Mouse (Mus musculus) CD8-positive naive resting alpha-beta T cell, adult 2 months (primary cell): Measurements from ENCODE around the gene Retsat.

Source experiments
- DNase-seq, 2 experiments: peaks; one replicate each; pipeline ENCODE4 v3.0.0; 2022; ENCODE audit warnings: low read depth in 2 of 2, low spot score in 2 of 2

Retsat gene

DNA sequence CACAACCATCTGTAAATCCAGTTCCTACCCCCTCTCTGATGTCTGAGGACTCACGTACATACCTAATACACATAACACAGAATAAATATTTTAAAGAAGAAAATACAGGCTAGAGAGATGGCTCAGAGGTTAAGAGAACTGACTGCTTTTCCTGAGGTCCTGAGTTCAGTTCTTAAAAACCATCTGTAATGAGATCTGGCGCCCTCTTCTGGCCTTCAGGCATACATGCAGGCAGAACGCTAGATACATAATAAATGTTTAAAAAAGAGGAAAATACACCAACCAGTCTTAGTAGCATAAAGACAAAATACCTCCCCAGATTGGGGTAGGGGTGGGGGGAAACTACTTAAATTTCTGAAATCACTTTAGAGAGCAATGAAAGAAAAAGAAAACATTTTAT, 59.7 kb downstream of the Retsat start:
- no peak for DNase-seq
